Mouse (Mus musculus): ENCODE results near the gene Cd59b. TPM values are rescaled to one million over a fixed set of nuclear protein-coding genes. Genes with fewer than 3 reads are reported as not detected.

Gene Cd59b
- 7.3 and 10.7 TPM in 2 replicates for polyA plus RNA-seq (2015; fragmentation: Nextera tagmentation; extraction: Ambion mirVana)

DNA sequence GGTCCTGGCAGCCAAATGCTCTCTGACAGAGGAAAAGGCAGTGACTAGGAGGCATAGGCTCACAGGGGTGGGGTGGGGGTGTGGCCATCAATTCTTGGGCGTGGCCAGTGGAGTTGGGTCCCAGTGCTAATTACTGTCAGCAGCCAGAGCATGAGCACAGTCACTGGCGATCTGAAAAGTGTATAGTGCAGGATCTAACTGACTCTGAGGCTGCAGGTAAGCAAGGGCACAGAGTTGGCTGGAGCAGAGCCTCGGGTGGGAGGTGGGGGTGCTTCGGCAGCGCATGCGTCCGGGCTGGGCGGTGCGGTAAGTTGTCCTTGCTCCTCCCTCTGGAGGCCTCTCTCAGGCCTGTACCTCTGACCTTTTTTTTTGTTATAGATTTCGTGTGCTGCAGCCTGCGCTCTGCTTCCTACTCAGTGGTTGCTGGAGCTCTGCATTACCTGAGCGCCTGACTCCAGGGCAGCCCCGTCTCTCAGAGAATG lies at the start of gene Cd59b:
Gene Cd59b (plus strand): TSS at position 146 of the 482 bp plus-strand sequence.

DNA sequence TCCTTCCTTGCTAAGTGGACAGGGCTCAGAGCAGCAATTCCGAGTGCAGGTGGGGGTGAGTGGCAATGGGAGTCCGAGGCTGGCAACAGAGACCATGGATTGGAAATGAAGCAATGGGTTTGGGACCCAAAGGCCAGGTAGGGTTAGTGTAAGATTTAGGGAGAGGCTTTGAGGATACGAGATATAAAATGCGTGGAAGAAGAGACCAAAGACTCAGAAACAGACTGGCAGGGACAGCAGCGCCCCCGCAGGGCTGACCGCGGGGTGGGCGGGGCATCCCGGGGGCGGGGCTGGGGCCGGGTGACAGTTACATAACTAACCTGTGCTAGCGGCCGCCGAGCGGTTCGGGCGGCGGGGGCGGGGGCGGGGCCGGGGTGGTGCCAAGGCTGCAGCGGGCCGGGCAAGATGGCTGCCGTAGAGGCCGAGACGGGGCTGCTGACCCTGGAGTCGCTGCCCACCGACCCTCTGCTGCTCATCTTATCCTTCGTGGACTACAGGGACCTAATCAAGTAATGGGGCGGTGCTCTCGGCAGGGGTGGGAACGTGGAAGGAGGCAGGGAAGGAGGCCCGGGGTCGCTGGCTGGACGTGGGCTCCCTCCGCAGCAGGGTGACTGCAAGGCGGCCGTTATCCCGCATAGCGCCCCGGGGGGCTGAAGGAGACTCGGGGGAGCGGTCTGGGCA lies 42.1 kb upstream of the Cd59b start, which contains the start of gene Fbxo3:
Gene Fbxo3 (plus strand): TSS at position 264 of the 681 bp plus-strand sequence.

DNA sequence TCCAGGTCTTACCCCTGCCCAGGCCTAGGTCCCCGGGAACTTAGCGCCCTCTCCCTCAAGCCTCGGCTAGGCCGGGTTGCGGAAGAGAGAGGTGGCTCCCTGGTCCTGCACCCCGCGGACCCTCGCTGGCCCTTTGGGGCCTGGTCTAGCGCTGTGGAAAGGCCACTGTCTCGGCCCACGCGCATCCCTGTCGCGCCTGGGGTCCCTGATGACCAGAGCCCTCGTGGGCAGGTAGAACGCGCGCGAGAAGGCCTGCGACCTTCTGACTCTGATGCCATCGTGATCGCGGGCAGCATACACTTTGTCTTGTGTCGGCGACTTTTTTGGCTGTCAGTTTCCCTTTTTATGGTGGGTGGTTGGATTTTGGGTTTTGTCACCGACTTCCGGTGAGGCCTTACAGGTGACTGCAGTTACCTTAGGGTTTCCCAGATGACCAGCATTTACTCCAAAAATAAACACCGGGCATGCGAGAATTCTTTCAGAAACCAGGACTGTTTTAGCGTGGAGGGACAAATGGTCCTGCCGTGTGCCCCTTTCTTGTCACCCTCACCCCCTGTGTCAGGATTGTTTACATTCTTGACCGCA lies 41.4 kb upstream of the Cd59b start, which contains the start of gene 4931422A03Rik:
Gene 4931422A03Rik (minus strand): TSS at position 223 of the 585 bp plus-strand sequence.

DNA sequence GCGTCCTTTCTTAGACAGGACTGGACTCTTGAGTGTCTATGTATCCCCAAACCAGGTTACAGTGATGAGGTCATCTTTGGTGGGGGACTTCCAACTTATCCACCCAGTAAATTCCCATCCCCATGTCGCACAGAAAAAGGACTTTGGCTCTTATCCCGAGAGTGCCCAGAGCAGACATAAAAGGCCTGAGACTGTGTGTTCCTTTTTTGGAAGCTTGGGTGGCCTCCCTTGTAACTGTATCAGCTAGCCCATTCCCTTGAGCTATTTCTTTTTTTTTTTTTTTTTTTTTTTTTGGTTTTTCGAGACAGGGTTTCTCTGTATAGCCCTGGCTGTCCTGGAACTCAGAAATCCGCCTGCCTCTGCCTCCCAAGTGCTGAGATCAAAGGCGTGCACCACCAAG lies 4.1 kb upstream of the Cd59b start, which contains the start of gene Gm10912:
Gene Gm10912 (plus strand): TSS at position 301 of the 400 bp plus-strand sequence.

GRCm38 (mm10) chr2:104068450-104068849 lies 1.2 kb upstream of the Cd59b start, which contains the start of gene Gm10799:
Gm10799 (minus strand) TSS chr2:104068550.

DNA sequence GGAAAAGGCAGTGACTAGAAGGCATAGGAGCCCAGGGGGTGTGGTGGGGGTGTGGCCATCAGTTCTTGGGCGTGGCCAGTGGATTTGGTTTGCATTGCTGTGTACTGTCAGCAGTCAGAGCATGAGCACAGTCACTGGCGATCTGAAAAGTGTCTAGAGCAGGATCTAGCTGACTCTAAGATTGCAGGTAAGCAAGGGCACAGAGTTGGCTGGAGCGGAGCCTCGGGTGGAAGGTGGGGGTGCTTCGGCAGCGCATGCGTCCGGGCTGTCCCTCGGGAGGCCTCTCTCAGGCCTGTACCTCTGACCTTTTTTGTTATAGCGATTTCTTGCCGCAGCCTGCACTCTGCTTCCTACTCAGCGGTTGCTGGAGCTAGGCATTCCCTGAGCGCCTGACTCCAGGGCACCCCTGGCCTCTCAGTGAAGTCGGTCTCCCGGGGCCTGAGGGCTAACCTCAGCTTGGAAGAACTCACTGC lies 26.1 kb downstream of the Cd59b start, which contains the start of gene Cd59a:
Gene Cd59a (plus strand): TSS at position 61 of the 473 bp plus-strand sequence.

GRCm38 (mm10) chr2:104122505-104123378 lies 53.1 kb downstream of the Cd59b start, which contains the start of gene A930018P22Rik:
A930018P22Rik (plus strand) TSS chr2:104122769.

Other genes starting within 250 kb of the Cd59b start
- gene Lmo2, start 111.9 kb upstream of the Cd59b start, polyA plus RNA-seq (2015; fragmentation: Nextera tagmentation; extraction: Ambion mirVana), result 175 and 184 TPM in 2 replicates
- gene Fbxo3, start 42.1 kb upstream of the Cd59b start, polyA plus RNA-seq (2015; fragmentation: Nextera tagmentation; extraction: Ambion mirVana), result 58.9 and 59.6 TPM in 2 replicates
- 3.5 and 3.6 TPM in 2 replicates for gene 4931422A03Rik, start 41.5 kb upstream of the Cd59b start, polyA plus RNA-seq (2015; fragmentation: Nextera tagmentation; extraction: Ambion mirVana)
- 0.12 and 0.15 TPM in 2 replicates for gene Gm10912, start 4.0 kb upstream of the Cd59b start, polyA plus RNA-seq (2015; fragmentation: Nextera tagmentation; extraction: Ambion mirVana)
- not detected in 2 replicates for gene Gm10799, start 1.3 kb upstream of the Cd59b start, polyA plus RNA-seq (2015; fragmentation: Nextera tagmentation; extraction: Ambion mirVana)
- 84.2 and 102 TPM in 2 replicates for gene Cd59a, start 26.0 kb downstream of the Cd59b start, polyA plus RNA-seq (2015; fragmentation: Nextera tagmentation; extraction: Ambion mirVana)
- 0.91 and 1.5 TPM in 2 replicates for gene A930018P22Rik, start 52.9 kb downstream of the Cd59b start, polyA plus RNA-seq (2015; fragmentation: Nextera tagmentation; extraction: Ambion mirVana)